Mouse (Mus musculus): ENCODE measurements at regions not wholly inside any gene's neighbourhood (a gene's known extent, or its start where the extent isn't known, plus 50 kb on each side); places are given as distances from the start of the nearest gene placed in this dataset.
"Not testable (repeated sequence)": the region's sequence is repeated elsewhere in the genome, so short reads cannot be mapped to it uniquely, and the experiment has no call there.

DNA sequence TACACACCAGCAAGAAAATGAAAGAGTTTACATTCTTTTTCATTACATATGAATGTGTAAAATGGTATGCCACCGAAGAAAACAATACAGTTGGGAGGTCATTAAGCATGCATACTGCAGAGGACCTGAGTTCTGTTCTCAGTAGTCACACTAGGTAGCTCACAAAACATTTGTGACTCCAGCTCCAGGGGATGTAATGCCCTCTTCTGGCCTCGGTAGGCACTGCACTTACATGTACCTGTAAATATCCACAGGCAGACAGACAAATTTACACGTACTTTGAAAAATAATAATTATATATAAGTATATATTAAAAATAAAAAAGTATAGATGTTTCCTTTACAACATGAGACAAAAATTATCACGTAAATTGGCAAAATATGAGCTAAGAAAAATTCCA lies 342.3 kb upstream of the Gm28363 start:
- DNase-seq (ENCODE audit: low spot score), result no peak
- WGBS, result 65% methylated on average over 4 of the region's 4 CpGs
- H3K4me3 ChIP-seq (ENCODE audit: low read depth, low read length), result no peak overlapping the region
- H3K4me2 ChIP-seq (replicated peaks; ENCODE audit: low read depth, low read length), result no peak overlapping the region
- H3K27me3 ChIP-seq (replicated peaks; ENCODE audit: insufficient read depth, low read length), result no peaks in the 10 kb centered on the region
- H3K9ac ChIP-seq (replicated peaks; ENCODE audit: low read depth), result no peak overlapping the region
- H3K27ac ChIP-seq (ENCODE audit: low read length), result no peak overlapping the region
- H3K36me3 ChIP-seq (ENCODE audit: insufficient read depth, low read length), result no peaks in the 10 kb centered on the region
- no peaks in the 10 kb centered on the region for H3K9me3 ChIP-seq (ENCODE audit: low read length)
- no peaks in the 10 kb centered on the region for H3K4me1 ChIP-seq (ENCODE audit: insufficient read depth, low read depth, low read length)
- TF ChIP-seq EP300 (IDR thresholded peaks at IDR 0.05) (no peak), CTCF (IDR thresholded peaks at IDR 0.05) (no peak)
- ATAC-seq, result no peak

- WGBS, result 65% methylated on average over 5 of the region's 5 CpGs
- no peaks in the 10 kb centered on the region for H3K4me1 ChIP-seq (ENCODE audit: insufficient read depth, low read depth, low read length)
- H3K4me3 ChIP-seq (ENCODE audit: low read depth, low read length), result no peak overlapping the region
- no peaks in the 10 kb centered on the region for H3K9me3 ChIP-seq (ENCODE audit: low read length)
- ATAC-seq (no peak), DNase-seq (ENCODE audit: low spot score) (no peak)
- H3K27me3 ChIP-seq (replicated peaks; ENCODE audit: insufficient read depth, low read length), result no peaks in the 10 kb centered on the region
- no peak overlapping the region for H3K9ac ChIP-seq (replicated peaks; ENCODE audit: low read depth)
- H3K4me2 ChIP-seq (replicated peaks; ENCODE audit: low read depth, low read length), result no peak overlapping the region
- no peaks in the 10 kb centered on the region for H3K36me3 ChIP-seq (ENCODE audit: insufficient read depth, low read length)
- TF ChIP-seq CTCF (IDR thresholded peaks at IDR 0.05) (no peak), EP300 (IDR thresholded peaks at IDR 0.05) (no peak)
- H3K27ac ChIP-seq (ENCODE audit: low read length), result no peak overlapping the region
Measured at GRCm38 (mm10) chr1:117356418-117357194, 340.3 kb upstream of the Gm28363 start.

DNA sequence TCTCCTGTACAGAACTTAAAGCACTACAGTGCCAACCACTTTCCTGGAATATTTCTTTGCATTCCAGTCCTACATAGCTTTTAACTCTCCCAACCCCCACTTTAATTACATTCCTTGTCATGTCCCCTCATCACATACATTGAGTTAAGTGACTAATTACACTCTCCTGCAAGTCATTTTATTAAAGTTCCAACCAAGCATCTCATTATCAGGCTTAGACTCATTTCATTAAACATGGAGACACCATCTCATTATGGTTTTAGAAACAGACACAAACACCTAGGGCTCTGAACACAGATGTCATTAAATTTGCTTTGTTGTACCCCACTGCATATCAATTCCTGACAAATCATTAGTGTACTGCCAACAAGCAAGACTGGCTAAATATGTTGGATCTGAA lies 332.9 kb upstream of the Gm28363 start:
- H3K9ac ChIP-seq (replicated peaks; ENCODE audit: low read depth), result no peak overlapping the region
- H3K4me1 ChIP-seq (ENCODE audit: insufficient read depth, low read depth, low read length), result no peaks in the 10 kb centered on the region
- no peak for ATAC-seq
- TF ChIP-seq EP300 (IDR thresholded peaks at IDR 0.05) (no peak), CTCF (IDR thresholded peaks at IDR 0.05) (no peak)
- H3K4me3 ChIP-seq (ENCODE audit: low read depth, low read length), result no peak overlapping the region
- no peaks in the 10 kb centered on the region for H3K36me3 ChIP-seq (ENCODE audit: insufficient read depth, low read length)
- H3K27me3 ChIP-seq (replicated peaks; ENCODE audit: insufficient read depth, low read length), result no peaks in the 10 kb centered on the region
- H3K4me2 ChIP-seq (replicated peaks; ENCODE audit: low read depth, low read length), result no peak overlapping the region
- DNase-seq (ENCODE audit: low spot score), result no peak
- no peaks in the 10 kb centered on the region for H3K9me3 ChIP-seq (ENCODE audit: low read length)
- no peak overlapping the region for H3K27ac ChIP-seq (ENCODE audit: low read length)

- no peak overlapping the region for H3K4me2 ChIP-seq (replicated peaks; ENCODE audit: low read depth, low read length)
- DNase-seq (ENCODE audit: low spot score), result no peak
- H3K9me3 ChIP-seq (ENCODE audit: low read length), result no peaks in the 10 kb centered on the region
- H3K27me3 ChIP-seq (replicated peaks; ENCODE audit: insufficient read depth, low read length), result no peaks in the 10 kb centered on the region
- no peaks in the 10 kb centered on the region for H3K36me3 ChIP-seq (ENCODE audit: insufficient read depth, low read length)
- ATAC-seq, result no peak
- TF ChIP-seq CTCF (IDR thresholded peaks at IDR 0.05) (no peak), EP300 (IDR thresholded peaks at IDR 0.05) (no peak)
- no peak overlapping the region for H3K4me3 ChIP-seq (ENCODE audit: low read depth, low read length)
- no peak overlapping the region for H3K9ac ChIP-seq (replicated peaks; ENCODE audit: low read depth)
- no peak overlapping the region for H3K27ac ChIP-seq (ENCODE audit: low read length)
- H3K4me1 ChIP-seq (ENCODE audit: insufficient read depth, low read depth, low read length), result no peaks in the 10 kb centered on the region
Measured at GRCm38 (mm10) chr1:117412349-117412748, 284.6 kb upstream of the Gm28363 start.

DNA sequence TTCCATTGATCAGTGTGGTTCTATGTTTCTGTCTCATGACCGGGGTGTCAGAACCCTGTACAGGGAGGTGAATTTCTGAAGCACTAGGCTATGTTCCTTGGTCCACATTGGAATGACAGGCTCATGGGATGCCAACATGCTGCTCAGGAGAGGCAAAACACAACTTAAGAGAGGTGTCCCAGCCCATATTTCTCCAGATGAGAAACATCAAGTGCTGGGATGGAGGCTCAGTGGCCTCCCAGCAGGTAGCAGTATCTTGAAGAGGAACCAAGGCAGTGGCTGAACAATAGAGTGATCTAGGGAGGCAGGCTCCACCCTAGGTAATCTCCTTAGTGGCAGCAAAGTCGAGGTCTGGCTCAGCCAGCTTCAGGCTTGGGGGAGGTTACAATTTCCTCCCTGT lies 239.2 kb upstream of the Gm28363 start:
- Histone ChIP-seq H3K4me1 (ENCODE audit: insufficient read depth, low read depth, low read length) (no peaks in the 10 kb centered on the region), H3K36me3 (ENCODE audit: insufficient read depth, low read length) (no peaks in the 10 kb centered on the region), H3K27me3 (replicated peaks; ENCODE audit: insufficient read depth, low read length) (no peaks in the 10 kb centered on the region), H3K9ac (replicated peaks; ENCODE audit: low read depth) (no peak overlapping the region), H3K4me3 (ENCODE audit: low read depth, low read length) (no peak overlapping the region), H3K9me3 (ENCODE audit: low read length) (no peaks in the 10 kb centered on the region), H3K27ac (ENCODE audit: low read length) (no peak overlapping the region), H3K4me2 (replicated peaks; ENCODE audit: low read depth, low read length) (no peak overlapping the region)
- DNase-seq (ENCODE audit: low spot score) (no peak), ATAC-seq (no peak)
- WGBS, result 50% methylated on average over 2 of the region's 2 CpGs
- TF ChIP-seq EP300 (IDR thresholded peaks at IDR 0.05) (no peak), CTCF (IDR thresholded peaks at IDR 0.05) (no peak)

GRCm38 (mm10) chr1:117458156-117458850 lies 238.6 kb upstream of the Gm28363 start:
- not testable (repeated sequence) for H3K36me3 ChIP-seq (ENCODE audit: insufficient read depth, low read length); H3K27me3 ChIP-seq (replicated peaks; ENCODE audit: insufficient read depth, low read length); ATAC-seq; H3K27ac ChIP-seq (ENCODE audit: low read length); H3K4me2 ChIP-seq (replicated peaks; ENCODE audit: low read depth, low read length); H3K4me3 ChIP-seq (ENCODE audit: low read depth, low read length); H3K9ac ChIP-seq (replicated peaks; ENCODE audit: low read depth); H3K4me1 ChIP-seq (ENCODE audit: insufficient read depth, low read depth, low read length); H3K9me3 ChIP-seq (ENCODE audit: low read length); DNase-seq (ENCODE audit: low spot score)
- WGBS, result 65% methylated on average over 7 of the region's 7 CpGs

GRCm38 (mm10) chr1:117459126-117459525 lies 237.8 kb upstream of the Gm28363 start:
- not testable (repeated sequence) for DNase-seq (ENCODE audit: low spot score)

More at GRCm38 (mm10) chr1:117459126-117459525, 237.8 kb upstream of the Gm28363 start:
- not testable (repeated sequence) for H3K9me3 ChIP-seq (ENCODE audit: low read length); H3K4me1 ChIP-seq (ENCODE audit: insufficient read depth, low read depth, low read length); H3K9ac ChIP-seq (replicated peaks; ENCODE audit: low read depth); H3K27me3 ChIP-seq (replicated peaks; ENCODE audit: insufficient read depth, low read length); H3K4me2 ChIP-seq (replicated peaks; ENCODE audit: low read depth, low read length); H3K27ac ChIP-seq (ENCODE audit: low read length); H3K36me3 ChIP-seq (ENCODE audit: insufficient read depth, low read length); H3K4me3 ChIP-seq (ENCODE audit: low read depth, low read length); ATAC-seq

Data from lung, postnatal 0 days (tissue).